ENCODE assay signal across 7 mouse cellular contexts in genomic region chr7:24153272-24153671, GRCm38 (mm10). TPM values are rescaled to one million over a fixed set of nuclear protein-coding genes. Genes with fewer than 3 reads are reported as not detected.
A peak's percentile ranks its signal among the peaks of the same experiment; 100 is the strongest.
DNase-seq lines count a peak whose midpoint lies in the region; TF ChIP-seq lines count a peak whose summit lies in the region.

No protein-coding gene starts in this region.

- TF ChIP-seq CTCF in brain, embryonic 14.5 days (IDR thresholded peaks at IDR 0.05; ENCODE audit: borderline replicate concordance, extremely low read depth, insufficient read depth, insufficient read length), result peak; percentile 28; the same call in 1 of the 2 replicates

- H3K4me1 ChIP-seq in ES-E14 (ENCODE audit: control insufficient read depth in 2 of 2, insufficient read depth in 2 of 2, low read length in 2 of 2, poor library complexity in 1 of 2), result no peaks in the 10 kb centered on the region

- DNase-seq in left cerebral cortex, postnatal 4 days, result peak; percentile 15
- no peak for DNase-seq in left cerebral cortex, adult 9 months (ENCODE audit: low spot score in 2 of 2)
- DNase-seq in ES-E14 (ENCODE audit: low read depth, low spot score), result no peak
- peak; percentile 17 for DNase-seq in brain, embryonic 14.5 days (ENCODE audit: low read depth)
- DNase-seq in mesoderm, embryonic 11.5 days (ENCODE audit: low read depth, low spot score), result peak; percentile 9
- DNase-seq in layer of hippocampus, postnatal 36 days, result no peak
- DNase-seq in right cerebral cortex, adult 18-20 months, result no peak

- no peaks in the 10 kb centered on the region for H3K36me3 ChIP-seq in ES-E14 (ENCODE audit: control insufficient read depth, insufficient read depth, low read length, poor library complexity, severe bottlenecking)

- TF ChIP-seq POLR2A in brain, embryonic 14.5 days (IDR thresholded peaks at IDR 0.05; ENCODE audit: borderline replicate concordance, extremely low read depth, insufficient read depth, insufficient read length, poor library complexity, severe bottlenecking), result no peak

- intact Hi-C loops in left cerebral cortex, postnatal 4 days (cut with DNase I), result no loop called here

- no peak overlapping the region for H3K27ac ChIP-seq in ES-E14 (ENCODE audit: insufficient read depth, low read depth, low read length, poor library complexity, severe bottlenecking)

- no peak overlapping the region for H3K9ac ChIP-seq in ES-E14 (ENCODE audit: insufficient read depth, low read depth, low read length, poor library complexity, severe bottlenecking)

- in situ Hi-C loops in ES-E14 (cut with MboI; ENCODE audit: low sequenced_read_pairs in 2 of 2, unreplicated experiment in 2 of 2), result no loop called here

- H3K4me3 ChIP-seq in ES-E14 (ENCODE audit: insufficient read depth in 1 of 2, low read depth in 1 of 2, low read length in 2 of 2, poor library complexity in 1 of 2, severe bottlenecking in 1 of 2), result no peak overlapping the region

- no peaks in the 10 kb centered on the region for H3K9me3 ChIP-seq in ES-E14 (ENCODE audit: control insufficient read depth, insufficient read depth, low read depth, low read length)

TF ChIP-seq in ES-E14, 5 proteins besides CTCF, POLR2A, EP300 and RAD21:
- TF ChIP-seq MAFK (IDR thresholded peaks at IDR 0.05; ENCODE audit: insufficient read depth, low read depth, low read length) (0 out of 2 replicates have a peak, but pooled peaks have one; percentile 14), ZNF384 (IDR thresholded peaks at IDR 0.05; ENCODE audit: low read depth, low read length) (no peak), HCFC1 (IDR thresholded peaks at IDR 0.05; ENCODE audit: borderline replicate concordance, insufficient read depth, low read length) (no peak), ZC3H11A (IDR thresholded peaks at IDR 0.05; ENCODE audit: borderline replicate concordance, low read depth, low read length) (0 out of 2 replicates have a peak, but pooled peaks have one; percentile 56)

RNA-seq across cellular contexts. Expression of gene Zfp235, which starts 19.3 kb away (rescaled TPM):
- 10 to 100 TPM; 20.4 to 20.7 TPM for total RNA-seq in left cerebral cortex, postnatal 4 days (2021)
- 4.7 and 4.8 TPM in 2 replicates for total RNA-seq in ES-E14 (2012; rRNA removed)
- polyA plus RNA-seq in brain, embryonic 14.5 days (2012; rRNA removed), result 16.3 and 18.2 TPM in 2 replicates
- 10 to 100 TPM; 22.0 to 23.0 TPM for total RNA-seq in layer of hippocampus, postnatal 36 days (2021)

RNA-seq across cellular contexts. Expression of gene Zfp114, which starts 21.6 kb away (rescaled TPM):
- 1 to 10 TPM; 5.2 to 6.2 TPM for total RNA-seq in left cerebral cortex, postnatal 4 days (2021)
- total RNA-seq in ES-E14 (2012; rRNA removed), result 2.9 and 3.0 TPM in 2 replicates
- 2.1 and 2.5 TPM in 2 replicates for polyA plus RNA-seq in brain, embryonic 14.5 days (2012; rRNA removed)
- total RNA-seq in layer of hippocampus, postnatal 36 days (2021), result 1 to 10 TPM; 3.3 to 3.9 TPM

RNA-seq across cellular contexts. Expression of gene Zfp112, which starts 41.2 kb away (rescaled TPM):
- 1 to 10 TPM; 6.6 to 8.1 TPM for total RNA-seq in left cerebral cortex, postnatal 4 days (2021)
- total RNA-seq in ES-E14 (2012; rRNA removed), result 0.90 and 0.98 TPM in 2 replicates
- polyA plus RNA-seq in brain, embryonic 14.5 days (2012; rRNA removed), result 5.7 and 6.0 TPM in 2 replicates
- total RNA-seq in layer of hippocampus, postnatal 36 days (2021), result 10 to 100 TPM; 12.1 to 12.3 TPM

RNA-seq across cellular contexts. Expression of gene Zfp111, which starts 58.0 kb away (rescaled TPM):
- 10 to 100 TPM; 10.1 to 12.0 TPM for total RNA-seq in left cerebral cortex, postnatal 4 days (2021)
- 7.8 and 8.5 TPM in 2 replicates for total RNA-seq in ES-E14 (2012; rRNA removed)
- 4.7 and 4.8 TPM in 2 replicates for polyA plus RNA-seq in brain, embryonic 14.5 days (2012; rRNA removed)
- total RNA-seq in layer of hippocampus, postnatal 36 days (2021), result 10 to 100 TPM; 13.7 to 14.7 TPM

Comparison
In these comparisons a context has a peak if more than half of its experiments do, and no peak if none do; other contexts are left out.
1. DNase-seq: peak in left cerebral cortex, postnatal 4 days (single experiment), brain, embryonic 14.5 days (single experiment) and mesoderm, embryonic 11.5 days (single experiment); none in left cerebral cortex, adult 9 months (0 of 2), ES-E14 (single experiment), layer of hippocampus, postnatal 36 days (0 of 2) and right cerebral cortex, adult 18-20 months (single experiment).